Mouse (Mus musculus) gastrocnemius, postnatal 14 days (tissue): ENCODE results near the gene Vegfb. TPM values are rescaled to one million over a fixed set of nuclear protein-coding genes. Genes with fewer than 3 reads are reported as not detected.
"Not testable (repeated sequence)": the region's sequence is repeated elsewhere in the genome, so short reads cannot be mapped to it uniquely, and the experiment has no call there.

Experiments used
- DNase-seq: peaks from one replicate; pipeline ENCODE4 v3.0.0; 2021; ENCODE audit warnings: mixed read lengths
- intact Hi-C: fragments of 180-260 bp; cut with DNase I; formaldehyde crosslinking; loops from one replicate; pipeline ENCODE4 v1.15.1; 2025; ENCODE audit warnings: low total_unique reads
- total RNA-seq, 2 experiments: library from RNA; stranded (reverse); gene quantifications; 2 replicates each; pipeline ENCODE4 v1.2.3; 2021

Vegfb gene
- total RNA-seq, 2 experiments from 2014 or later, result 90.8 to 118 TPM

DNA sequence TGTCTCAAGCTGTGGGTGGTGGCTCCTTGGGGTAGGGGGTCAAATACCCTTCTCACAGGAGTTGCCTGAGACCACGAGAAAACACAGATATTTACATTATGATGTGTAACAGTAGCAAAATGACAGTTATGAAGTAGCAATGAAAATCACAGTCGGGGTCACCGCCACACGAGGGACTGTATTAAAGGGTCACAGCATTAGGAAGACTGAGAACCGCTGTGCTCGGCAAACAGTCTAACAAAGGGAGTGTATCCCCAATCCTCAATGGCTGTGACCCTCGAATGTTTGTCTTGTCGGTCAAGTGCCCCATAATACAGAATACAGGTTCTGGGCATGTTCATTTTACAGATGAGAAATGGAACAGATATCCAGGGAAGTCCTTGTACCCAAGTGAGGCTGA lies 6.6 kb upstream of the Vegfb start:
- DNase-seq, result no peak
- intact Hi-C loops, result no loop called here

DNA sequence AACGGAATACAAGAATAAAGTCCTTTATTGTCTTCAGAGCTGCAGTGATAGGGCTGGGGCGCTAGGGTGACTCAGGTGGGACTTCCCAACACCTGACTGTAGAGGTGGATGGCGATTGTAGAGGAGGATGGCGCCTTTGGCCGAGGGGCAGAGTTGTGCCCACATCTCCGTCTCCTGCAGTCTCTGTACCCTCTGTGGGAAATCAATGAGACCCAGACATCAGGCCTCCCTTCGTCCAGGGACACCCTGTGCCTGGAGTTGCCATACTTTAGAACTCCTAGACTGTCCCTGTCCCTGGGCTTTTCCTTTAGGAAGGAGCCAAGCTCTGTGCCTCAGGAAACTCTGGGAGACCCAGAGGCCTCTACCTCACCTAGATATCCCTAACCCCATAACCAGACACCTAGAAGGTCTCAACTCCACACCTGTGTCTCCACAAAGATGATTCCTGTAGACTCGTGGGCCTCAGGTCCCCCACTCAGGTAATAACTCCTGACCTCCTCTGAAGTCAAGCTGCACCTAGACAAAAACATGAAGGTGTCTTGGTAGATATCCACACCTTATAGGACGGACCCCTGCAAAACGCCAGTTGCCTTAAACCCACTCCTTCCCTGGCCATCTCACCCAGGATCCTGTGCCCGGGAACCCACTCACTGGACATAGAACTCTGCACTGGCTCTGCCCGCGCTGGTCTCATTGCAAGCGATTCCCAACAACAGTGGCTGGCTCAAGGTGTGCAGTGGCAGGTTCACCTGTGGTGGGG lies 5.7 kb upstream of the Vegfb start:
- intact Hi-C loops, result no loop called here
- no peak for DNase-seq

DNA sequence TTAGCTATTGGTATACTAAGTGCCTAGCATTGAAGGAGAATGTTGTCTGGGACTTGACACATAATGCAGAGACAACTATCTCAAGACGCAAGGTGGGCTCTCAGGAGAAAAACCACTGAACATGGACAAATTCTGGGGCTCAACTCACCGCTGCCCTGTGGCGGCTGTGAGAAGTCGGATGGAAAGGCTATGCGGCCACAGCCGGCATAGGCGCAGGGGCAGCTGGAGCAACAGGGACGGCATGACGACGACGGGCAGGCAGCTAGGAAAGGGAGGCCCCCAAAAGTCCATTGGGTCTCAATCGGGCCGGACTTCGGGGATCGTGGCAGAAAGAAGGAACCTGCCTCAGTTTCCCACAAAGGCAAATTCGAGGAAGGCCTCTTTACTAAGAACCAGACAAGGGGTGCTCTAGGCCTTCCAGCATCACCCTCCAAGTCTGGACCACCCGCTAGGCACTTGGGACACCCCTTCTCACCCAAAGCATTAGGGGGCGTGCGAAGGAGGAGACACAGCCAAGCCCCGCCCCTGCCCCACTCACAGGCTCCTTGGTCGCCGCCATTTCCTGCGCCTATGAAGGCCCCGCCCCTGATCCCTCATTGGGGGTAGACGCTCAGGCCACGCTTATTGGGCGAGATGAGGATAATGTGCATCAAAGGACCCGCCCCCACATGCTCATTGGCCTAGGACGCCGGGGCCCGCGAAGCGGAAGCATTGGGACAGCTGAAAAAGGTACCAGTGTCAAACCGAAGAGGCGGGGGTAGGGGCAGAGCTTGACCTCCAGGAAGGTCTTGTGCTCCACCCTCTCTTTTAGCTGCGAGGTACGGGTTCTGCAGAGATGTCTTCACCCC lies 4.8 kb upstream of the Vegfb start, which contains the start of gene Dnajc4:
Gene Dnajc4 (minus strand): TSS at position 562 of the 848 bp plus-strand sequence.
- intact Hi-C loops, result no loop called here
- peak; percentile 97 for DNase-seq

DNA sequence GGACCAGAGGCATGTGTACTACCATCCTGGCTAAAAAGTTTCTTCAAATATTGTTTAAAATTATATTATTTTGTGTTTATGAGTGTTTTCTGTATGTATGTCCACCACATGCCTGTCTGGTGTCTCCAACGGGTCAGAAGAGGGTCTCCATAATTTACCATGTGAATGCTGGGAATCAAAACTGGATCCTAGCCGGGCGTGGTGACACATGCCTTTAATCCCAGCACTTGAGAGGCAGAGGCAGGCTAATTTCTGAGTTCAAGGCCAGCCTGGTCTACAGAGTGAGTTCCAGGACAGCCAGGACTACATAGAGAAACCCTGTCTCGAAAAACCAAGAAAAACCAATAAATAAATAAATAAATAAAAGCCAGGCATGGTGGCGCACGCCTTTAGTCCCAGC lies 3.7 kb upstream of the Vegfb start:
- DNase-seq, intact Hi-C loops: not testable (repeated sequence)

DNA sequence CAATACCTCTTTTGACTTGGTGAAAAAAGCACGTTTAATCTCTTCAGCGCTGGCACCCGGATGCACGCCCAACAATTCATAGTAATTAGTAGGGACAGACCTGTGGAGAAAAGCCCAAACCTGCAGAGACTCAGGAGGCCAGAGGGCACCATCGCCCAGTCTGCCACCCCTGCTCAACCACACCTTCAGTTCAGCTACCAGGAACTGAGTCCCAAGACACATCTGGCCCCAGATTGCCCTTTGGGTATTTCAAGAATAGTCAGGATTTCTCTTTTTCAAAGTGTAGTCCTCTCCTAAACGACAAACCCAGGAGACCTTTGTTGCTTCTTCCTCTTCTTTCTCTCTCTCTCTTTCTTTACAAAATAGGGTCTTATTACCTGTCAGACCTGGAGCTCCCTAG lies 3.3 kb upstream of the Vegfb start:
- DNase-seq, result no peak
- intact Hi-C loops, result no loop called here

DNA sequence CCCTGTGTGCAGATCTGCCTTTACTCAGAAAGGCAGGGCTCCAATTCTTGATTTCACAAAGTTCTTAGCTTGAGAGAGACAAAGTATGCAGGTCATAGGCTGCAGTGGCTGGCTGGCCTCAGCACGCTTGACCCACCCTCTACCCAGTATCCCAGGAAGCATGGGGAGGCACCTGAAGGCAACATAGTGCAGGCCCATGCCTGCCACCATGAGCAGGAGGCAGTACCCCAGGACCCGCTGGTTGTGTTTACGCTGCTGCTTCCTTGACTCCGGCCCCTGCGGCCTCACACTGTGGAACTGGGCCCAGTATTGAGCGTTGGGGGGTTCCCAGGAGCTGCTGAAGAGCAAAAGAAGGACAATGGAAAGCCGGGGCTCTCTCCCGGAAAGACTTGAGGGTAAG lies 1.8 kb upstream of the Vegfb start:
- intact Hi-C loops, result no loop called here
- no peak for DNase-seq

DNA sequence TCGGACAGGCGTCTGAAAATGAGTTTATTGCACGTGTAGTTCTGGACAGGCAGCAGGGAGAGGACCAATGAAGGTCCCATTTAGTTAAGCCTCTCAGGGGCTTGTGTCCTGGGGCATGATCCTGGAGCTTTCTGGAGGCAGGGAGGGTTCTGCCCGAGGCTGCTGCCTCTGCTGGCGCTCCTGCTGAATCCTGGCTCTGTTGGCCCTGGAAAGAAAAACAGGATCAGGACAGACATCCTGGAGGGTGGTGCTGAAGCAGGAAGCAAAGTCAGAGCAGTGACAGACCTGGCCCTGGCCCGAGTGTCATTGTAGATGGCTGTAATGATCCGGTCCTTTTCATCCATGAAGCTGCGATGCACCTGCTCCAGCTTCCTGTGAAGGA lies 444 bp upstream of the Vegfb start:
- no peak for DNase-seq
- intact Hi-C loops, result no loop called here

DNA sequence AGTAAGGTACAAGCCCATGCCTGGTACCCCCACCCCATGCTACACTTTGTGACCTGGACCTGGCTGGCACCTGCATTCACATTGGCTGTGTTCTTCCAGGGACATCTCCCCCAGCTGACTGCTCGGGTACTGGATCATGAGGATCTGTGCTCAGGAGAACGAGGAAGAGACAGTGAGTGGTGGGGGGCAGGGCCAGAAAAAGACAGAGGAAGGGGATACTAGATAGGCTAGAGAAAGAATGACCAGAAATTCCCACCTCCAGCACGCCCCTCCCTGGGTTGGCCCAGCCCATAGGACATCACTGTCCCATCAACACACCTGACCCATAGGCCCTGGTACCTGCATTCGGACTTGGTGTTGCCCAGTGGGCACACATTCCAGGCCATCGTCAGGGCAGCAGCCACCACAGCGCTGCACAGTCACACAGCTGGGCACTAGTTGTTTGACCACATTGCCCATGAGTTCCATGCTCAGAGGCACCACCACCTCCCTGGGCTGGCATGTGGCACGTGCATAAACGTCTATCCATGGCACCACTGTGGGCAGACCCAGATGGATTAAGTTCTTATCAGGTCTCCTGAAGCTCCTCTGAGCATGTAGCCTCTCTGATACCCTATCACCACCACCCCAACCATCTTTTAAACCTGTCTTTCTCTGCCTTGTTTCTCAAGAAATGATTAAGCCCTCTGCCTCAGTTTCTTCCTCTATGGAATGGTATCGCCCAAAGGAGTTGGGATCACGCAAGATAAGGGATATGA lies 1.3 kb downstream of the Vegfb start:
- no peak for DNase-seq

DNA sequence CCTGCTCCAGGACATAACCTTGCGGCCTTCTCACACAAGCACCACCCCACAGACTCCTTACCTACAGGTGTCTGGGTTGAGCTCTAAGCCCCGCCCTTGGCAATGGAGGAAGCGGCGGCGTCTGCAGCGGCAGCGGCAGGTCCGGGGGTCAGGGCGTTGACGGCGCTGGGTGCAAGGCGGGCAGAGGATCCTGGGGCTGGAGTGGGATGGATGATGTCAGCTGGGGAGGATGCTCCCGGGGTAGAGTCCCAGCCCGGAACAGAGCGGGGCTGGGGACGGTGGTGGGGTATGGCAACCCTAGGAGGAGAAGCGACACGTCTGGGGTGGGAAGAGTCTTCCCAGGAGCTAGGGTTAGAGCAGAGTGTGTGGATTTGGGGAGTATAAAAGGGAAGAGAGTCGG lies 2.2 kb downstream of the Vegfb start:
- intact Hi-C loops, result no loop called here
- no peak for DNase-seq

More for the DNA sequence above, 1.3 kb downstream of the Vegfb start:
- intact Hi-C loops, result no loop called here

DNA sequence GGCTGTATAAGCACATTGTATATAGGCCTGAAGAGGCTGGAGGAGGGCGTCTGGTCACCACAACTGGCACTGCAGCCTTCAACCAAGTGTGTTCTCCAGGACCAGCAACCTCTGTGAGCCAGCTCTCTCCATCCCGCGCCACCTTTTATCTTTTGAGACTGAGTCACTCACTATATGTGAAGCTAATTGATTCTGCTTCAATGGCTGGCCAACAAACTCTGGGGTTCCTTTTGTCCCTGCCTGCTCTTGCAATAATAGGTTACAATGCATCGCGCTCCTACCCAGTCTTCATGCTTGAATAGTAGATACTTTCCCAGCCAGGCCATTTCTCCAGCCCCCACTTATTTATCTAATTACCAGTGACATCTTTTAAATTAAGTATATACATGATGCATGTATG lies 3.8 kb downstream of the Vegfb start:
- DNase-seq, result no peak
- intact Hi-C loops, result no loop called here

DNA sequence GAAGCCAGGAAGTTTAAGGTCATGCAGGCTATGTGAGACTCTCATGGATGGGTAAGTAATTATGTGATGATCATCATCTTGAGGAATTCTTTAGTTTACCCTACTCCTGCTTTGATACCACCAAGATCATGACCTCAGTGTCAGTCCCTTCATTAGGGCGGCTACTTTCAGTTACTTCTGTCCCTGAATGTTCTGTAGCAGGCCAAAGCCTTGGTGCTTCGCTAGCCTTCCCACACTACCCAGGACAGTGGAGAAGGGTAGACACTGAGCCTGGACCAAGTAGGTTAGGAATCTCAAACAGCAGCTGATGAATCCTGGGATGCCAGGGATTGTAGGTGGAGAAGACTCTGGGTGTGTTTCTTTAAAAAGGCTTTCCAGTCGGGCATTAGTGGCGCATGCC lies 6.0 kb downstream of the Vegfb start:
- intact Hi-C loops, result no loop called here
- DNase-seq, result no peak

DNA sequence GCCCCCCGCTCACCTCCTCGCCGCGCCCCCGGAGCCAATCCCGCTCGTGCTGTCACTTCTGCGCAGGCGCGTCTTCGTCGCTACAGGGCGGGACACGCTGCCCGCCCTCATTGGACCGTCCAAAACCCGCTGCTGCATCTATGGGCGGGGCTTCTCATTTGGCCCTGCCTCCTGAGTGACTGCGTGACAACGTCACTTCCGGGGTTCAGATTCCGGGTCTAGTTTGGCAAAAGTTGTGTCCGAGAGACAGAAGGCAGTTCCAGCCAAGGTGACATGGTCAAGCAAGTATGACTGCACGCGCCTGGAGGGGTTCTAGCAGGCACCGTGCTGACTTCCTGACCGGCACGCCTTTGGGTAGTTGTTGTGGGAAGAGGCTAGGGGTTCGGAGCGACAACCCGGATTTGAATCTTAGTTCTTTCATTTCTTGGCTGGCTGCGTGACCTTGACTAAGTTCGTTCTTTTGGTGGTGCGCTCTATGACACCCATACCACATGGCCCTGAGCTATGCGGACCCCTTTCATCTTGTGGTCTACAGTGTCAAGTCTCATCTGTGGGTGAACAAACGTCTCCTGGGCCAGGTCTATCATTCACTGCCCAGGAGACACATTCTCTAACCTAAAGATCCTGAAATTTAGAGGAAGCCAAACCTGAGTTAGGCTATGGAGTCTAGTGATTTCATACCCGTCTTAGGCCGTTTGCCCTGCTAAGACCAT lies 6.9 kb downstream of the Vegfb start, which contains the start of gene Fkbp2:
Gene Fkbp2 (minus strand): TSS at position 121 of the 713 bp plus-strand sequence.
- intact Hi-C loops, result no loop called here
- peak; percentile 99 for DNase-seq

DNA sequence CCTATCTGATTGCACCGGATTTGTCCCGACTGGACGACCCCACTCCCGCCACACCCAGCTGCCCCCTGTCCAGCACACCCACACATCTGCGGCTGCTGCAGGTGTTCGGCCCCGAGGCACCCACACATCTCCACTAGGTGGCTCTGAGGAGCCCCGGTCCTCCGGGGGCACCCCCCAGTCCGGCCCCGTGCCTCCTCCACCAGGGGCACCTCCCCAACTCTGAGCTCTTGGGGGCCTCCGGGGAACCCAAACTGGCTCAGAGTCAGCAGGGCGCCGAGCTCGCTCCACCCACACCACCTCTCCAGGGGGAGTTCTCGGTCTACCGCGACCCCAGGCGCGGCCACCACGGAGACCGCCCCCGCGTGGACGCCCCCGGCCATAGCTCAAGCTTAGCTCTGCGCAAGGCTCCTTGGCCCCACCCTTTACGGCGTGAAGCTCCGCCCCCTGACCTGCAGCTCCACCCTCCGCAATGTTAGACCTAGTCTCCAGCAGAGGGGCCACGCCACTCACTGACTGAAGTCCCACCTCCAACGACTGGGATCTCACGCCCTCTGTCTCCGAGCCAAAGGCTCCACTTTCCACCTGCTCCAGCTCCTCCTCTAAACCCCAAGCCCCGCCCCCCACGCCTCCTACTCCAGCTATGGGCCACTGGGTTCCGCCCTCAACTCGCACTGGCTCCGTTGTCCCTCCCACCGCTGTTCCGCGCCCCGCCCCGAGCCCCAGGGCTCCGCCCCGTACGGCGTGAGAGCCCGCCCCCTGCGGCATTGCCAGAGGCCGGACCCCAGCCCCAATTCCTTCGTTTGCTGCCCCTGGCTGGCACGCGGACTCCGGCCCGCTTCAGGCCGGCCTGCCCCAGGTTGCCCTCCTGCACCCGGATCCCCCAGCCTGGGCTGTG lies 7.7 kb downstream of the Vegfb start:
- peak; percentile 100 for DNase-seq
- intact Hi-C loops, result no loop called here

DNA sequence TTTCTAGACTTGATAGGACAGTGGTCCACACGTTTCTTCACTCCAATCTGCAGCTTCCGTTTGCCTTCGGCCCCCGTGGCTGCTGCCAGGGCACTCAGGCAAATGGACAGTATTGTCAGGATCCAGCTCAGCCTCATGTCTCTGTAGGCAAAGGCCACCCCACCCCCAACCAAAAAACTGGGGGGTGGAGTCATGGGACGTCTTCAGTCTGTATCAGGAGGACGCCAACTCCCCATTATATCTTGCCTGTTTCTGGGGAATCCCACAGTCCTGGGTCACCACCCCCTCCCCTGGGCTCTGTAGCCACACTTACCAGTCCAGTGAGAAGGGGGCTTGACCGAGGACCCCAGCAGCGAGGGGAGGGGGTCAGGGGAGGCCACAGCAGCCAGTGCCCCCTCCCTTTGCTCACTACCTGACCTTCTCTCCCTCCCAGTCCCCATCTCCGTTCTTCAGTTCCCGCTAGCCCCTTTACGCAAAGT lies 8.4 kb downstream of the Vegfb start:
- no peak for DNase-seq
- intact Hi-C loops, result no loop called here

DNA sequence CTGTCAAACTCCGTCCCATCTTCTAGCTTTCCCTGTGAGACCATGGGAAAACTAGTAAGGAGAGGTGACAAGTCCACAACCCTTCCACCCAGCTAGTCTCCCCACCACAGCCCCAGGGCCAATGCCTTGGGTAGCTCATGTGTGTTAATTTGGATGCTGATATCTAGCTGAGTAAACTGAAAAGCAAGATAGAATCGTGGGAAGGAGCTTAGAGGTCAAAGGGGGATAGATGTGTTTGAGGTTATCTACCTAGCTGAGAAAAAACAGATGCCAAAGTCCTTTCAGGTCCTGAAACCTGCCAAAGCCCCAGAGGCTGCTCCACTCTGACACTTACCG lies 8.8 kb downstream of the Vegfb start:
- no peak for DNase-seq
- intact Hi-C loops, result no loop called here

DNA sequence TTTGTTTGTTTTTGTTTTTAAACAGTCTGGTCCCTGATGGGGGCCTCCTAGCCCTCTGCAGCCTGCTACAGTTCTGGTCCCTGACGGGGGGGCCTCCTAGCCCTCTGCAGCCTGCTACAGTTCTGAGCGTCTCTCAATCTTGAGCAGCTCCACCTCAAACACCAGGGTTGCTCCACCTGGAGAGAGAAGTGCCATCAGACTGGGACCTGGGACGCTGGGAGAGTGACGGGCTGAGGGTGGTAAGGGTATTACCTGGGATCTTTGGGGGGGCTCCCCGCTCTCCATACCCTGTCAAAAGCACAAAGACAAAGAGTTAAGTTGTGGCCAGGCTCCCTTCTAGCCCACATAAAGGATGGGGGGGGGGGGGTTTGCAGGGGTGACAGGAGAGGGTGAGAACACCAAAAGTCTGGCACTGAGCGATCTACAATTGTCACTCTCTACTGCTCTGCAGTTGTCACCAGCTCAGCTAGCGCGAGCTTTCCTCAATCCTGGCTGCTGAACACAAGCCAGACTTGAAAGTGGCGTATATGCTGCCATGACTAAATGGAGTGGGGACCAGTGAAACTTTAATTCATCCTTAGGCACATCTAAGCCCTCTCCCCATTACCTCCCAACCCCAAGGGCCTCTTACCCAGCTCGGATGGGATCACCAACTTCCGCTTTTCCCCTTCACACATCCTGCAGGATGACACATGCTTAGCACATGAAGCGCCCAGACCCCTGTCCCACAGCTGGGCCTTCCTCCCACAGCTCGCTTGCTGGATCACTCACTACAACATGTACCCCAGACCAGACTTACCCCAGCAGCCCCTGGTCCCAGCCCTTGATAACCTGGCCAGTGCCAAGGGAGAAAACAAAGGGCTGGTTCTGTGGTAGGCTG lies 9.5 kb downstream of the Vegfb start:
- no peak for DNase-seq
- intact Hi-C loops, result no loop called here
